Mouse (Mus musculus) forebrain, embryonic 16.5 days (tissue): ENCODE results near the gene Kbtbd8. TPM values are rescaled to one million over a fixed set of nuclear protein-coding genes. Genes with fewer than 3 reads are reported as not detected.

Experiments
- ATAC-seq: fragments of 200-750 bp; cut with Nextera tagmentation; 2 replicates; pipeline ENCODE4 v1.8.0; 2017; ENCODE audit warnings: mild to moderate bottlenecking, moderate library complexity
- H3K27ac ChIP-seq: fragments of 300-500 bp; sonication (generic); 2 replicates; pipeline ENCODE4 v1.5.1; 2014; ENCODE audit warnings: low read length, control low read depth
- H3K27me3 ChIP-seq: fragments of 300-500 bp; sonication (generic); replicated peaks from 2 replicates; pipeline ENCODE4 v1.6.1; 2014; ENCODE audit warnings: low read length; ENCODE audit not compliant: control insufficient read depth, insufficient read depth
- H3K36me3 ChIP-seq: fragments of 300-500 bp; sonication (generic); 2 replicates; pipeline ENCODE4 v1.6.1; 2014; ENCODE audit not compliant: control insufficient read depth, insufficient read depth
- H3K4me1 ChIP-seq: fragments of 300-500 bp; sonication (generic); replicated peaks from 2 replicates; pipeline ENCODE4 v1.6.1; 2014; ENCODE audit warnings: low read length; ENCODE audit not compliant: control insufficient read depth, insufficient read depth
- H3K4me2 ChIP-seq: fragments of 300-500 bp; sonication (generic); 2 replicates; pipeline ENCODE4 v1.6.1; 2014; ENCODE audit warnings: mild to moderate bottlenecking, low read length, control low read depth
- H3K4me3 ChIP-seq: fragments of 300-500 bp; sonication (generic); replicated peaks from 2 replicates; pipeline ENCODE4 v1.5.1; 2014; ENCODE audit warnings: mild to moderate bottlenecking, low read length, control low read depth
- H3K9ac ChIP-seq: fragments of 300-500 bp; sonication (generic); replicated peaks from 2 replicates; pipeline ENCODE4 v1.6.1; 2014; ENCODE audit warnings: low read depth, low read length, control low read depth
- H3K9me3 ChIP-seq: fragments of 300-500 bp; sonication (generic); 2 replicates; pipeline ENCODE4 v1.6.1; 2016; ENCODE audit warnings: low read length; ENCODE audit not compliant: control insufficient read depth
- WGBS: fragments of 180-500 bp; shearing (Covaris S2); extraction: QIAGEN DNeasy Blood & Tissue Kit; methylation state at CpG from one replicate; pipeline ENCODE4 v1.1.7; 2014; 5-methylcytosine and 5-hydroxymethylcytosine counted together
- polyA plus RNA-seq: library from polyadenylated mRNA; unstranded; fragments of >200 nt; fragmentation: Nextera tagmentation; extraction: Ambion mirVana; gene quantifications from 2 replicates; pipeline ENCODE4 v1.2.1, GENCODE M21; 2015

The Kbtbd8 gene
- polyA plus RNA-seq, 1 experiment from 2014 or later: 5.4 TPM

- H3K27me3 ChIP-seq: no peaks in the 10 kb centered on the region
- H3K27ac ChIP-seq: no peak overlapping the region
- no peaks in the 10 kb centered on the region for H3K36me3 ChIP-seq
- no peak overlapping the region for H3K4me3 ChIP-seq
- no peak overlapping the region for H3K4me2 ChIP-seq
- H3K9me3 ChIP-seq: no peaks in the 10 kb centered on the region
- H3K9ac ChIP-seq: no peak overlapping the region
- peaks cover 5% of the 10 kb centered on the region for H3K4me1 ChIP-seq
- no peak for ATAC-seq
Observed at GRCm38 (mm10) chr6:95165630-95166029, 48.6 kb downstream of the Kbtbd8 start.

GRCm38 (mm10) chr6:95167668-95168227 is 50.7 kb downstream of the Kbtbd8 start:
- ATAC-seq: peak; percentile 92
- H3K4me2 ChIP-seq: no peak overlapping the region
- H3K9ac ChIP-seq: no peak overlapping the region
- no peaks in the 10 kb centered on the region for H3K9me3 ChIP-seq
- H3K27me3 ChIP-seq: no peaks in the 10 kb centered on the region
- H3K27ac ChIP-seq: no peak overlapping the region
- H3K4me1 ChIP-seq: peaks cover 5% of the 10 kb centered on the region
- no peaks in the 10 kb centered on the region for H3K36me3 ChIP-seq
- WGBS: 3% methylated on average over 5 of the region's 5 CpGs
- no peak overlapping the region for H3K4me3 ChIP-seq

GRCm38 (mm10) chr6:95169411-95169810 is 52.4 kb downstream of the Kbtbd8 start:
- H3K4me1 ChIP-seq: peaks cover 7% of the 10 kb centered on the region
- H3K9ac ChIP-seq: no peak overlapping the region
- no peak overlapping the region for H3K27ac ChIP-seq
- no peaks in the 10 kb centered on the region for H3K36me3 ChIP-seq
- H3K4me3 ChIP-seq: no peak overlapping the region
- H3K27me3 ChIP-seq: no peaks in the 10 kb centered on the region
- WGBS: 60% methylated on average over 6 of the region's 6 CpGs
- no peak overlapping the region for H3K4me2 ChIP-seq
- H3K9me3 ChIP-seq: no peaks in the 10 kb centered on the region
- no peak for ATAC-seq

GRCm38 (mm10) chr6:95174311-95175143 is 57.5 kb downstream of the Kbtbd8 start:
- WGBS: 12% methylated on average over 9 of the region's 9 CpGs
- H3K4me2 ChIP-seq: no peak overlapping the region
- no peaks in the 10 kb centered on the region for H3K27me3 ChIP-seq
- H3K4me1 ChIP-seq: peaks cover 8% of the 10 kb centered on the region
- no peak overlapping the region for H3K9ac ChIP-seq
- H3K36me3 ChIP-seq: no peaks in the 10 kb centered on the region
- no peaks in the 10 kb centered on the region for H3K9me3 ChIP-seq
- peak; percentile 65 for ATAC-seq
- no peak overlapping the region for H3K4me3 ChIP-seq
- H3K27ac ChIP-seq: 0 out of 2 replicates have a peak overlapping the region, but pooled peaks have one; percentile 39

Other genes starting within 250 kb of the Kbtbd8 start
- gene Gm10234, start 204.9 kb downstream of the Kbtbd8 start, polyA plus RNA-seq: not detected in 2 replicates